Mouse (Mus musculus): ENCODE data around the gene Cops3. TPM values are rescaled to one million over a fixed set of nuclear protein-coding genes. Genes with fewer than 3 reads are reported as not detected.

Cops3 gene
- total and polyA plus RNA-seq, 3 experiments = 180 to 198 TPM; not detected in 1

DNA sequence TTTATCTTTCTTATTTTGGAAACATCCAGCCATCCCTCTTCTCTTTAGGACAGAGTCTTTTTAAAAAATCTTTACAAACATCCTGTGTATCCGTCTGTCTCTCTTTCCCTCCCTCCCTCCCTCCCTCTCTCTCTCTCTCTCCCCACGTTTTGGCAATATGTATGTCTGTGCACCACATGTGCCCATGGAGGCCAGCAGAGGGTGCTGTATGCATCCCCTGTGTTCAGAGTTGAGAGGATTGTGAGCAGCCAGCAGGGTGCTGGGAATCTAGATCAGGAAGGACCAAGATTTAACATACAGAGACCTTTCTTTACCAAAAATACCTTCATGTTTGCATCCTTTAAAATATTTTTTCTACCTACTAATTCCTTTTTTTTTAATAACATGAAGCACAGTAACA lies 7.5 kb upstream of the Cops3 start:
- H3K36me3 ChIP-seq (ENCODE audit: control insufficient read depth in 1 of 2, insufficient read depth in 2 of 2, low read length in 2 of 2) = peaks cover 0 to 9% of the 10 kb centered on the region in 2 experiments; a peak in 2 of 4 replicates
- no peak overlapping the region; the same call in 1 of the 2 replicates for H3K9ac ChIP-seq (ENCODE audit: control insufficient read depth, low read depth, low read length, poor library complexity, severe bottlenecking)
- no peak overlapping the region for H3K27ac ChIP-seq (ENCODE audit: control insufficient read depth, low read depth, low read length)
- no peaks in the 10 kb centered on the region for H3K9me3 ChIP-seq (replicated peaks; ENCODE audit: insufficient read depth, low read length)
- peak overlapping the region in 1 of 2 experiments; percentile 81; a peak in 2 of 4 replicates for H3K4me3 ChIP-seq (ENCODE audit: control insufficient read depth in 1 of 2, insufficient read depth in 1 of 2, low read depth in 2 of 2, low read length in 2 of 2)
- no peaks in the 10 kb centered on the region for H3K27me3 ChIP-seq (ENCODE audit: control insufficient read depth in 1 of 2, insufficient read depth in 2 of 2, low read length in 2 of 2)
- H3K4me1 ChIP-seq (ENCODE audit: control insufficient read depth in 1 of 2, insufficient read depth in 2 of 2, low read length in 2 of 2) = peaks cover 4 to 8% of the 10 kb centered on the region in 2 experiments; a peak in 3 of 4 replicates
- DNase-seq (ENCODE audit: low read depth, low spot score) = peak; percentile 97
- H3K79me2 ChIP-seq (ENCODE audit: control insufficient read depth, insufficient read depth, low read length, poor library complexity) = peaks cover 10% of the 10 kb centered on the region
- TF ChIP-seq EP300 (IDR thresholded peaks at IDR 0.05; ENCODE audit: low read depth in 1 of 2, low read length in 2 of 2) = no peak
- no peak for TF ChIP-seq ETS1 (IDR thresholded peaks at IDR 0.05; ENCODE audit: low read depth, low read length)
- no peak for TF ChIP-seq USF1 (IDR thresholded peaks at IDR 0.05; ENCODE audit: low read depth, low read length)
- TF ChIP-seq TCF12 (IDR thresholded peaks at IDR 0.05; ENCODE audit: low read depth, low read length) = no peak
- no peak for TF ChIP-seq E2F4 (IDR thresholded peaks at IDR 0.05; ENCODE audit: borderline replicate concordance, low read depth, low read length)
- peak; percentile 49; the same call in 1 of the 2 replicates for TF ChIP-seq ELF1 (IDR thresholded peaks at IDR 0.05; ENCODE audit: low read depth, low read length)
- no peak for TF ChIP-seq ZC3H11A (IDR thresholded peaks at IDR 0.05; ENCODE audit: low read depth, low read length)
- no peak for TF ChIP-seq UBTF (IDR thresholded peaks at IDR 0.05; ENCODE audit: borderline replicate concordance, insufficient read depth, low read depth, low read length)
- no peak for TF ChIP-seq MAFK (IDR thresholded peaks at IDR 0.05; ENCODE audit: borderline replicate concordance, low read depth, low read length)
- TF ChIP-seq KAT2A (conservative IDR thresholded peaks at IDR 0.05; ENCODE audit: low read depth, low read length) = no peak
- TF ChIP-seq MAX (IDR thresholded peaks at IDR 0.05; ENCODE audit: low read length) = peak; percentile 60; the same call in 1 of the 2 replicates
- TF ChIP-seq MAZ (IDR thresholded peaks at IDR 0.05; ENCODE audit: low read depth, low read length) = peak; percentile 92; the same call in 1 of the 2 replicates
- TF ChIP-seq ZMIZ1 (IDR thresholded peaks at IDR 0.05; ENCODE audit: low read depth, low read length) = no peak
- no peak for TF ChIP-seq BHLHE40 (IDR thresholded peaks at IDR 0.05; ENCODE audit: borderline replicate concordance, low read depth, low read length)
- TF ChIP-seq RAD21 (IDR thresholded peaks at IDR 0.05; ENCODE audit: low read depth, low read length) = peak; percentile 44
- TF ChIP-seq POLR2A (IDR thresholded peaks at IDR 0.05; ENCODE audit: control insufficient read depth in 1 of 2, insufficient read depth in 1 of 2, low read depth in 1 of 2, low read length in 2 of 2, poor library complexity in 1 of 2) = no peak; a peak in 1 of 4 replicates
- TF ChIP-seq MYB (IDR thresholded peaks at IDR 0.05; ENCODE audit: low read depth, low read length) = no peak
- peak; percentile 81 for TF ChIP-seq SIN3A (IDR thresholded peaks at IDR 0.05; ENCODE audit: low read length)
- peak; percentile 20; the same call in 1 of the 2 replicates for TF ChIP-seq RCOR1 (IDR thresholded peaks at IDR 0.05; ENCODE audit: low read depth, low read length)
- peak; percentile 73 for TF ChIP-seq TBP (IDR thresholded peaks at IDR 0.05; ENCODE audit: low read depth, low read length)
- no peak for TF ChIP-seq USF2 (IDR thresholded peaks at IDR 0.05; ENCODE audit: borderline replicate concordance in 1 of 2, insufficient read depth in 1 of 2, low read depth in 1 of 2, low read length in 2 of 2)
- no peak for TF ChIP-seq ZNF384 (IDR thresholded peaks at IDR 0.05; ENCODE audit: low read depth, low read length)
- TF ChIP-seq SMC3 (IDR thresholded peaks at IDR 0.05; ENCODE audit: low read depth, low read length) = peak; percentile 75
- TF ChIP-seq POLR2AphosphoS5 (IDR thresholded peaks at IDR 0.05; ENCODE audit: borderline replicate concordance, low read depth, low read length) = no peak
- no peak for TF ChIP-seq POLR2AphosphoS2 (IDR thresholded peaks at IDR 0.05; ENCODE audit: low read length)
- TF ChIP-seq MEF2A (IDR thresholded peaks at IDR 0.05; ENCODE audit: extremely low read depth, insufficient replicate concordance, low read depth, low read length, poor library complexity, severe bottlenecking) = no peak
- TF ChIP-seq GATA1 (IDR thresholded peaks at IDR 0.05; ENCODE audit: low read depth, low read length) = 0 out of 2 replicates have a peak, but pooled peaks have one; percentile 14
- TF ChIP-seq GABPA (IDR thresholded peaks at IDR 0.05; ENCODE audit: low read depth, low read length) = no peak
- TF ChIP-seq NRF1 (IDR thresholded peaks at IDR 0.05; ENCODE audit: insufficient read depth, low read depth, low read length, poor library complexity, severe bottlenecking) = no peak
- TF ChIP-seq HCFC1 (IDR thresholded peaks at IDR 0.05; ENCODE audit: low read depth, low read length) = peak; percentile 59
- TF ChIP-seq TAL1 (IDR thresholded peaks at IDR 0.05; ENCODE audit: low read length) = no peak
- TF ChIP-seq MYC (IDR thresholded peaks at IDR 0.05; ENCODE audit: low read depth, low read length) = peak; percentile 92
- TF ChIP-seq MXI1 (IDR thresholded peaks at IDR 0.05; ENCODE audit: low read depth, low read length) = peak; percentile 64
- TF ChIP-seq CHD2 (IDR thresholded peaks at IDR 0.05; ENCODE audit: low read length) = no peak
- TF ChIP-seq NELFE (IDR thresholded peaks at IDR 0.05; ENCODE audit: low read depth, low read length) = no peak
- TF ChIP-seq ZKSCAN1 (IDR thresholded peaks at IDR 0.05; ENCODE audit: low read depth, low read length) = no peak
- no peak for TF ChIP-seq JUND (IDR thresholded peaks at IDR 0.05; ENCODE audit: low read depth, low read length)

Data from MEL (cell line).